ENCODE assay signal across 9 mouse cellular contexts in genomic region chr11:75781919-75782318, GRCm38 (mm10). TPM values are rescaled to one million over a fixed set of nuclear protein-coding genes. Genes with fewer than 3 reads are reported as not detected.
DNase-seq lines count a peak whose midpoint lies in the region; ATAC-seq lines count a peak whose summit lies in the region.
"Had no signal": no experiment of that assay in that cellular context is flagged by ENCODE, and none has a peak within 500 bp of the region (broad histone marks: within the 10 kb centered on the region; RNA-seq: fewer than 3 reads in every experiment).

No protein-coding gene starts in this region.

- no peaks in the 10 kb centered on the region for H3K9me3 ChIP-seq in intestine, embryonic 15.5 days
- H3K9me3 ChIP-seq in limb, embryonic 12.5 days: no peaks in the 10 kb centered on the region
- H3K9me3 ChIP-seq in neural tube, embryonic 13.5 days: no peaks in the 10 kb centered on the region
- H3K9me3 ChIP-seq: embryonic facial prominence, embryonic 12.5 days had no signal

- H3K4me2 ChIP-seq in intestine, embryonic 15.5 days (replicated peaks): no peak overlapping the region
- H3K4me2 ChIP-seq in limb, embryonic 12.5 days: no peak overlapping the region
- H3K4me2 ChIP-seq in neural tube, embryonic 13.5 days: no peak overlapping the region
- H3K4me2 ChIP-seq: embryonic facial prominence, embryonic 12.5 days had no signal

- peak; percentile 39 for DNase-seq in ovary, adult 18-20 months (ENCODE audit: low spot score)
- no peak for DNase-seq in ovary, postnatal 10 days (ENCODE audit: low spot score)
- peak; percentile 64 for DNase-seq in cerebellum, adult 11-12 months
- peak; percentile 61 for DNase-seq in thymus, postnatal 14 days

- 22% methylated on average over 6 of the region's 6 CpGs for WGBS in intestine, embryonic 15.5 days
- WGBS in limb, embryonic 12.5 days: 22% methylated on average over 6 of the region's 6 CpGs
- WGBS in neural tube, embryonic 13.5 days: 26% methylated on average over 6 of the region's 6 CpGs

- ATAC-seq in frontal cortex, adult (ENCODE audit: low TSS enrichment): peak; percentile 62; the same call in 1 of the 2 replicates
- ATAC-seq in intestine, embryonic 15.5 days: peak; percentile 78
- peak; percentile 35; the same call in 1 of the 2 replicates for ATAC-seq in limb, embryonic 12.5 days (ENCODE audit: insufficient number of reproducible peaks, insufficient read depth, low FRiP score, low TSS enrichment, low read depth)
- ATAC-seq in neural tube, embryonic 13.5 days (ENCODE audit: low read depth): peak; percentile 63; the same call in 1 of the 2 replicates

- no peaks in the 10 kb centered on the region for H3K4me1 ChIP-seq in intestine, embryonic 15.5 days (replicated peaks)
- no peaks in the 10 kb centered on the region for H3K4me1 ChIP-seq in limb, embryonic 12.5 days (replicated peaks)
- no peaks in the 10 kb centered on the region; the same call in 1 of the 2 replicates for H3K4me1 ChIP-seq in neural tube, embryonic 13.5 days (replicated peaks)
- H3K4me1 ChIP-seq: embryonic facial prominence, embryonic 12.5 days had no signal

- H3K36me3 ChIP-seq in intestine, embryonic 15.5 days: no peaks in the 10 kb centered on the region
- no peaks in the 10 kb centered on the region for H3K36me3 ChIP-seq in limb, embryonic 12.5 days
- H3K36me3 ChIP-seq in neural tube, embryonic 13.5 days: no peaks in the 10 kb centered on the region

- H3K9ac ChIP-seq in intestine, embryonic 15.5 days: no peak overlapping the region
- no peak overlapping the region for H3K9ac ChIP-seq in limb, embryonic 12.5 days (replicated peaks)
- H3K9ac ChIP-seq in neural tube, embryonic 13.5 days: no peak overlapping the region
- H3K9ac ChIP-seq: embryonic facial prominence, embryonic 12.5 days had no signal

- H3K4me3 ChIP-seq in intestine, embryonic 15.5 days (replicated peaks): no peak overlapping the region
- H3K4me3 ChIP-seq in limb, embryonic 12.5 days (replicated peaks): no peak overlapping the region
- H3K4me3 ChIP-seq in neural tube, embryonic 13.5 days: no peak overlapping the region
- H3K4me3 ChIP-seq: embryonic facial prominence, embryonic 12.5 days had no signal

- no peaks in the 10 kb centered on the region for H3K27me3 ChIP-seq in intestine, embryonic 15.5 days (replicated peaks)
- no peaks in the 10 kb centered on the region; the same call in 1 of the 2 replicates for H3K27me3 ChIP-seq in limb, embryonic 12.5 days
- no peaks in the 10 kb centered on the region for H3K27me3 ChIP-seq in neural tube, embryonic 13.5 days
- H3K27me3 ChIP-seq: embryonic facial prominence, embryonic 12.5 days had no signal

- H3K27ac ChIP-seq in intestine, embryonic 15.5 days: no peak overlapping the region
- no peak overlapping the region for H3K27ac ChIP-seq in limb, embryonic 12.5 days
- no peak overlapping the region for H3K27ac ChIP-seq in neural tube, embryonic 13.5 days (replicated peaks)
- H3K27ac ChIP-seq: embryonic facial prominence, embryonic 12.5 days had no signal

RNA-seq across cellular contexts. Expression of gene Doc2b, which starts 13.9 kb away (rescaled TPM):
- polyA plus RNA-seq in intestine, embryonic 15.5 days (2015; fragmentation: Nextera tagmentation; extraction: Ambion mirVana): 1.1 and 1.4 TPM in 2 replicates
- polyA plus RNA-seq in limb, embryonic 12.5 days (2016; fragmentation: Nextera tagmentation; extraction: Ambion mirVana): 0.59 and 0.79 TPM in 2 replicates
- polyA plus RNA-seq in neural tube, embryonic 13.5 days (2015; fragmentation: Nextera tagmentation; extraction: Ambion mirVana): 0.92 and 0.99 TPM in 2 replicates

RNA-seq across cellular contexts. Expression of gene Ywhae, which starts 49.2 kb away (rescaled TPM):
- 735 and 846 TPM in 2 replicates for polyA plus RNA-seq in intestine, embryonic 15.5 days (2015; fragmentation: Nextera tagmentation; extraction: Ambion mirVana)
- polyA plus RNA-seq in limb, embryonic 12.5 days (2016; fragmentation: Nextera tagmentation; extraction: Ambion mirVana): 1,061 and 1,068 TPM in 2 replicates
- polyA plus RNA-seq in neural tube, embryonic 13.5 days (2015; fragmentation: Nextera tagmentation; extraction: Ambion mirVana): 1,498 and 1,540 TPM in 2 replicates
